24 mouse cellular contexts compared by ENCODE assay signal in genomic region chr2:131052862-131053418, GRCm38 (mm10). TPM values are rescaled to one million over a fixed set of nuclear protein-coding genes. Genes with fewer than 3 reads are reported as not detected.
DNase-seq lines count a peak whose midpoint lies in the region; ATAC-seq and TF ChIP-seq lines count a peak whose summit lies in the region.
"Had no signal": no experiment of that assay in that cellular context is flagged by ENCODE, and none has a peak within 500 bp of the region (broad histone marks: within the 10 kb centered on the region; RNA-seq: fewer than 3 reads in every experiment).

No protein-coding gene starts in this region.

- H3K4me3 ChIP-seq in lung, adult 2 months (replicated peaks; ENCODE audit: extremely low read depth, low read depth, low read length), result no peak overlapping the region
- H3K4me3 ChIP-seq in testis, adult 2 months (ENCODE audit: control insufficient read depth, low read depth, low read length), result peak overlapping the region; percentile 69
- H3K4me3 ChIP-seq in left cerebral cortex, adult 2 months, result no peak overlapping the region
- H3K4me3 ChIP-seq: heart, adult 2 months had no signal

- TF ChIP-seq CTCF in lung, adult 2 months (IDR thresholded peaks at IDR 0.05; ENCODE audit: insufficient read depth, low read length), result no peak
- TF ChIP-seq CTCF in testis, adult 2 months (IDR thresholded peaks at IDR 0.05; ENCODE audit: control insufficient read depth, insufficient read depth, insufficient replicate concordance, low read depth, low read length), result no peak
- no peak for TF ChIP-seq CTCF in left cerebral cortex, adult 2 months (IDR thresholded peaks at IDR 0.05)

- WGBS in lung, adult 2 months, result 68% methylated on average over 6 of the region's 6 CpGs

- H3K4me1 ChIP-seq in lung, adult 2 months (ENCODE audit: control insufficient read depth, insufficient read depth, low read length), result peaks cover 9% of the 10 kb centered on the region
- peaks cover 25% of the 10 kb centered on the region for H3K4me1 ChIP-seq in testis, adult 2 months (ENCODE audit: control insufficient read depth, insufficient read depth, low read length)

- no peaks in the 10 kb centered on the region for H3K36me3 ChIP-seq in testis, adult 2 months (ENCODE audit: control insufficient read depth, insufficient read depth, low read length)
- H3K36me3 ChIP-seq: embryonic facial prominence, embryonic 13.5 days; forebrain, embryonic 12.5 days; heart, embryonic 12.5 days; hindbrain, embryonic 12.5 days had no signal

- no peak overlapping the region for H3K27ac ChIP-seq in testis, adult 2 months (ENCODE audit: control insufficient read depth, insufficient read depth, low read depth, low read length)
- H3K27ac ChIP-seq in left cerebral cortex, adult 2 months, result no peak overlapping the region
- H3K27ac ChIP-seq: embryonic facial prominence, embryonic 13.5 days; forebrain, embryonic 12.5 days; heart, adult 2 months; hindbrain, embryonic 12.5 days; hindbrain, postnatal 0 days had no signal

- TF ChIP-seq POLR2A in lung, adult 2 months (IDR thresholded peaks at IDR 0.05; ENCODE audit: borderline replicate concordance, extremely low read depth, low read depth, low read length), result no peak
- TF ChIP-seq POLR2A in testis, adult 2 months (IDR thresholded peaks at IDR 0.05; ENCODE audit: control insufficient read depth, low read depth, low read length), result no peak

- ATAC-seq in erythroid progenitor cell, adult 5-6 weeks (replicated peaks; ENCODE audit: low FRiP score, poor library complexity, severe bottlenecking), result peak; percentile 52
- ATAC-seq: activated CD4-positive, CD25-positive, alpha-beta regulatory T cell, adult 4 months; forebrain, embryonic 16.5 days; hindbrain, postnatal 0 days; Patski had no signal

- no peaks in the 10 kb centered on the region for H3K27me3 ChIP-seq in testis, adult 2 months (ENCODE audit: control insufficient read depth, insufficient read depth, low read length)
- H3K27me3 ChIP-seq: Patski had no signal

- intact Hi-C loops in heart, postnatal 10 days (cut with DNase I), result loop anchor here (10.0 kb wide), 1 partner anchor 202 kb away; no protein-coding TSS in a partner anchor
- intact Hi-C loops in left cerebral cortex, adult 2 months (cut with DNase I), result no loop called here

- peak; percentile 90 for DNase-seq in heart, adult 11 months
- no peak for DNase-seq in heart, postnatal 10 days
- peak; percentile 1 for DNase-seq in lung, adult 2 months
- no peak for DNase-seq in lung, postnatal 14 days
- no peak for DNase-seq in testis, postnatal 10 days (ENCODE audit: low spot score)
- DNase-seq in left cerebral cortex, adult 2 months (ENCODE audit: extremely low spot score in 1 of 2, low spot score in 2 of 2), result no peak
- DNase-seq: adrenal gland, postnatal 14 days; cerebellum, adult 18-20 months; cerebellum, adult 9-11 months; cerebellum, postnatal 36 days; gastrocnemius, postnatal 10 days; heart, postnatal 4 days had no signal

RNA-seq across cellular contexts. Expression of gene Gfra4, which starts 10.1 kb away (rescaled TPM):
- 1 to 10 TPM; 3.8 to 6.8 TPM for total RNA-seq in heart, postnatal 10 days (2021)
- 7.3 and 10.9 TPM in 2 replicates for polyA plus RNA-seq in lung, adult 2 months (2012; rRNA removed)
- polyA plus RNA-seq in testis, adult 2 months (2012; rRNA removed), result 58.3 and 63.5 TPM in 2 replicates
- 1.3 and 9.7 TPM in 2 replicates for total RNA-seq in erythroid progenitor cell, adult 5-6 weeks (2015; ENCODE audit: low replicate concordance)
- total RNA-seq in erythroid progenitor cell, adult 5-6 weeks (2017; ENCODE audit: low replicate concordance), result not detected in 2 replicates
- 10 to 100 TPM; 50.3 to 55.3 TPM for total RNA-seq in left cerebral cortex, adult 2 months (2021)
- polyA plus RNA-seq: activated CD4-positive, CD25-positive, alpha-beta regulatory T cell, adult 4 months had no signal

RNA-seq across cellular contexts. Expression of gene Adam33, which starts 10.7 kb away (rescaled TPM):
- 1 to 10 TPM in 1 of 2 experiments, under 1 TPM in 1; 0.92 to 1.8 TPM for total RNA-seq in heart, postnatal 10 days (2021)
- 28.8 and 34.5 TPM in 2 replicates for polyA plus RNA-seq in lung, adult 2 months (2012; rRNA removed)
- polyA plus RNA-seq in testis, adult 2 months (2012; rRNA removed), result 2.8 and 3.1 TPM in 2 replicates
- total RNA-seq in erythroid progenitor cell, adult 5-6 weeks (2015; ENCODE audit: low replicate concordance), result 15.5 and 36.4 TPM in 2 replicates
- 10.0 and 11.3 TPM in 2 replicates for total RNA-seq in erythroid progenitor cell, adult 5-6 weeks (2017; ENCODE audit: low replicate concordance)
- total RNA-seq in left cerebral cortex, adult 2 months (2021), result 1 to 10 TPM; 8.9 to 9.6 TPM
- polyA plus RNA-seq: activated CD4-positive, CD25-positive, alpha-beta regulatory T cell, adult 4 months; C2C12 had no signal

RNA-seq across cellular contexts. Expression of gene Siglec1, which starts 33.6 kb away (rescaled TPM):
- total RNA-seq in heart, postnatal 10 days (2021), result under 1 TPM; 0.64 to 0.77 TPM
- 14.7 and 18.5 TPM in 2 replicates for polyA plus RNA-seq in lung, adult 2 months (2012; rRNA removed)
- 0.61 and 0.88 TPM in 2 replicates for polyA plus RNA-seq in testis, adult 2 months (2012; rRNA removed)
- total RNA-seq in erythroid progenitor cell, adult 5-6 weeks (2015; ENCODE audit: low replicate concordance), result 6.8 and 8.8 TPM in 2 replicates
- 1.8 and 2.6 TPM in 2 replicates for total RNA-seq in erythroid progenitor cell, adult 5-6 weeks (2017; ENCODE audit: low replicate concordance)
- under 1 TPM; 0.44 to 0.45 TPM for total RNA-seq in left cerebral cortex, adult 2 months (2021)
- polyA plus RNA-seq: activated CD4-positive, CD25-positive, alpha-beta regulatory T cell, adult 4 months had no signal

Comparison
In these comparisons a context has a peak if more than half of its experiments do, and no peak if none do; other contexts are left out.
1. DNase-seq: peak in heart, adult 11 months (single experiment) and lung, adult 2 months (single experiment); none in heart, postnatal 10 days (0 of 2), lung, postnatal 14 days (single experiment), testis, postnatal 10 days (single experiment) and left cerebral cortex, adult 2 months (0 of 2).
2. RNA of gene Gfra4, which starts 10.1 kb away (total RNA-seq): 50.3 to 55.3 TPM in left cerebral cortex, adult 2 months; 3.8 to 6.8 TPM in heart, postnatal 10 days and 1.3 to 9.7 TPM in erythroid progenitor cell, adult 5-6 weeks; every median in the first group is over 4 times any median in the second.